ENCODE assay signal across 10 mouse cellular contexts in genomic region chr2:5451654-5452053, GRCm38 (mm10).
DNase-seq lines count a peak whose midpoint lies in the region; ATAC-seq and TF ChIP-seq lines count a peak whose summit lies in the region.
"Had no signal": no experiment of that assay in that cellular context is flagged by ENCODE, and none has a peak within 500 bp of the region (broad histone marks: within the 10 kb centered on the region; RNA-seq: fewer than 3 reads in every experiment).

No protein-coding gene starts in this region.

- no peaks in the 10 kb centered on the region; the same call in 1 of the 2 replicates for H3K4me1 ChIP-seq in heart, postnatal 0 days (ENCODE audit: control insufficient read depth, insufficient read depth)
- no peaks in the 10 kb centered on the region for H3K4me1 ChIP-seq in stomach, postnatal 0 days (replicated peaks; ENCODE audit: control insufficient read depth, insufficient read depth)
- H3K4me1 ChIP-seq in forebrain, embryonic 16.5 days (replicated peaks; ENCODE audit: control insufficient read depth, insufficient read depth, low read length), result peaks cover 6% of the 10 kb centered on the region; the same call in 1 of the 2 replicates
- H3K4me1 ChIP-seq: hindbrain, embryonic 15.5 days had no signal

- no peaks in the 10 kb centered on the region for H3K36me3 ChIP-seq in heart, postnatal 0 days (replicated peaks; ENCODE audit: control insufficient read depth, insufficient read depth, low read length)
- H3K36me3 ChIP-seq in stomach, postnatal 0 days (ENCODE audit: control insufficient read depth, insufficient read depth, low read length), result no peaks in the 10 kb centered on the region
- no peaks in the 10 kb centered on the region for H3K36me3 ChIP-seq in forebrain, embryonic 16.5 days (ENCODE audit: control insufficient read depth, insufficient read depth)
- H3K36me3 ChIP-seq: hindbrain, embryonic 15.5 days had no signal

- no peak overlapping the region for H3K4me2 ChIP-seq in heart, postnatal 0 days (ENCODE audit: low read depth, low read length)
- H3K4me2 ChIP-seq in stomach, postnatal 0 days (replicated peaks; ENCODE audit: low read depth), result no peak overlapping the region
- H3K4me2 ChIP-seq in forebrain, embryonic 16.5 days (ENCODE audit: low read length), result no peak overlapping the region
- H3K4me2 ChIP-seq: hindbrain, embryonic 15.5 days had no signal

- ATAC-seq in heart, postnatal 0 days (ENCODE audit: insufficient read depth, low read depth), result no peak
- ATAC-seq in common myeloid progenitor, adult 5-6 weeks (replicated peaks; ENCODE audit: low read depth, poor library complexity, severe bottlenecking), result peak; percentile 73
- no peak for ATAC-seq in stomach, postnatal 0 days (ENCODE audit: low FRiP score, low TSS enrichment)
- ATAC-seq in forebrain, embryonic 16.5 days, result no peak

- TF ChIP-seq EP300 in heart, postnatal 0 days (IDR thresholded peaks at IDR 0.05; ENCODE audit: low read depth), result no peak
- no peak for TF ChIP-seq EP300 in stomach, postnatal 0 days (optimal IDR thresholded peaks at IDR 0.05)

- DNase-seq in heart, postnatal 0 days (ENCODE audit: low spot score), result peak; percentile 40
- DNase-seq in heart, adult 11 months, result no peak
- DNase-seq in ovary, postnatal 14 days (ENCODE audit: low spot score), result peak; percentile 9
- no peak for DNase-seq in ovary, postnatal 10 days (ENCODE audit: low spot score)
- DNase-seq in stomach, postnatal 0 days (ENCODE audit: low spot score), result no peak
- no peak for DNase-seq in right cerebral cortex, adult 2 months (ENCODE audit: low spot score in 2 of 2)

- no peak overlapping the region for H3K9ac ChIP-seq in heart, postnatal 0 days (replicated peaks; ENCODE audit: low read depth, low read length)
- H3K9ac ChIP-seq in stomach, postnatal 0 days (ENCODE audit: low read length), result no peak overlapping the region
- H3K9ac ChIP-seq in forebrain, embryonic 16.5 days (replicated peaks; ENCODE audit: low read depth, low read length), result no peak overlapping the region
- H3K9ac ChIP-seq: hindbrain, embryonic 15.5 days had no signal

- no peak overlapping the region for H3K4me3 ChIP-seq in heart, postnatal 0 days (ENCODE audit: low read depth, low read length)
- H3K4me3 ChIP-seq in stomach, postnatal 0 days (ENCODE audit: low read depth, low read length), result no peak overlapping the region
- no peak overlapping the region for H3K4me3 ChIP-seq in forebrain, embryonic 16.5 days (replicated peaks; ENCODE audit: low read length)
- H3K4me3 ChIP-seq: hindbrain, embryonic 15.5 days; myocyte had no signal

- no peak overlapping the region for H3K27ac ChIP-seq in heart, postnatal 0 days (ENCODE audit: low read depth)
- no peak overlapping the region for H3K27ac ChIP-seq in stomach, postnatal 0 days (replicated peaks)
- H3K27ac ChIP-seq in forebrain, embryonic 16.5 days (ENCODE audit: low read length), result no peak overlapping the region
- H3K27ac ChIP-seq: hindbrain, embryonic 15.5 days had no signal

- WGBS in heart, postnatal 0 days, result 90% methylated on average over 2 of the region's 2 CpGs
- 82% methylated on average over 2 of the region's 2 CpGs for WGBS in stomach, postnatal 0 days
- WGBS in forebrain, embryonic 16.5 days, result 94% methylated on average over 2 of the region's 2 CpGs

- no peaks in the 10 kb centered on the region for H3K9me3 ChIP-seq in heart, postnatal 0 days (replicated peaks; ENCODE audit: control insufficient read depth, low read length)
- no peaks in the 10 kb centered on the region for H3K9me3 ChIP-seq in stomach, postnatal 0 days (ENCODE audit: control insufficient read depth, low read length)
- H3K9me3 ChIP-seq in forebrain, embryonic 16.5 days (ENCODE audit: control insufficient read depth, low read length), result no peaks in the 10 kb centered on the region
- H3K9me3 ChIP-seq: hindbrain, embryonic 15.5 days had no signal

- TF ChIP-seq CTCF in heart, postnatal 0 days (IDR thresholded peaks at IDR 0.05; ENCODE audit: low read depth), result peak; percentile 79
- peak; percentile 87 for TF ChIP-seq CTCF in stomach, postnatal 0 days (IDR thresholded peaks at IDR 0.05; ENCODE audit: low read depth)

- no peaks in the 10 kb centered on the region for H3K27me3 ChIP-seq in heart, postnatal 0 days (ENCODE audit: control insufficient read depth, insufficient read depth, low read length)
- no peaks in the 10 kb centered on the region for H3K27me3 ChIP-seq in stomach, postnatal 0 days (ENCODE audit: control insufficient read depth, insufficient read depth, low read length)
- H3K27me3 ChIP-seq in forebrain, embryonic 16.5 days (replicated peaks; ENCODE audit: control insufficient read depth, insufficient read depth, low read length), result no peaks in the 10 kb centered on the region
- H3K27me3 ChIP-seq: hindbrain, embryonic 15.5 days had no signal

Comparison
In these comparisons a context has a peak if more than half of its experiments do, and no peak if none do; other contexts are left out.
1. DNase-seq: peak in heart, postnatal 0 days (single experiment) and ovary, postnatal 14 days (single experiment); none in heart, adult 11 months (single experiment), ovary, postnatal 10 days (single experiment), stomach, postnatal 0 days (single experiment) and right cerebral cortex, adult 2 months (0 of 2).